Mouse (Mus musculus): ENCODE results near the gene Krtap13. TPM values are rescaled to one million over a fixed set of nuclear protein-coding genes. Genes with fewer than 3 reads are reported as not detected.
"Not testable (repeated sequence)": the region's sequence is repeated elsewhere in the genome, so short reads cannot be mapped to it uniquely, and the experiment has no call there.

Gene Krtap13
- polyA plus RNA-seq (2016; fragmentation: Nextera tagmentation; extraction: Ambion mirVana): not detected in 2 replicates

DNA sequence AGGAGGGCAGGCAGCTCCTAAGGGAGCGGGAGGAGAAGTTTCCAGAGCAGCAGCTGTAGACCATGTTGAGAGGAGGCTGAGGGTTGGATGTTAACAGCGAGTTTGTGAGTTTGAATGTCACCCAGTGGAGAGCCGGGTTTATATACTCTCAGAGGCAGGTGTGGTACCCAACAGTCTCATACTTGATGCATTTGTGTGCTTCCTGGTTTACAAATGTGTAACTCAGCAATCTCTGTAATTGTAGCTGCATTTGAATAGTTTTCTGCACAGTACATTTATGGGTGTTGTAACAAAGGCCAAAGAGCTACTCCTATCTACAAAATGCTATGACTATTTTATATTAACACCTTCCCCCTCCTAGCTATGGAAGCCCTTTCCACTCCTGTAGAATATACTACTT is at the start of gene Krtap13:
Gene Krtap13, minus strand, starts transcription at position 101 of the 400 bp plus-strand sequence.
- WGBS: 81% methylated on average over 3 of the region's 3 CpGs
- H3K4me3 ChIP-seq; DNase-seq (ENCODE audit: low spot score): not testable (repeated sequence)

DNA sequence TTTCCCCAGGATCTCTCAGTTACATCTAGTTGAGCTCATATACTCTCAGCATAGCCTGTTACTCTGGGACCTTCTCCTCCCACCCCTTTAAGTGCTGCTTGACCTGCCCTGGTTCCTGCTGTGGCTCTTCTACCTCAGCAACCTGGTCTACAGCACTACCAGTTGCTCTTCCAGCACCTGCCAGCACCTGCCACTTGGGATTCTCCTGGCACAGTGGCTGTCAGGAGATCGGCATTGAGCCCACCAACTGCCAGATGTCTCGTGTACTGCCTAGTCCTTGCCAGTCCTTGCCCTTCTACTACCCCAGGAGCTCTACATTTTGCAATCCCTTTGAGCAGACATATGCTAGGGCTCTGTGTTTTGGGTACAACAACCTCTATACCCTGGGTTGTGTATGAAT is 35.4 kb upstream of the Krtap13 start:
- no peak overlapping the region for H3K4me3 ChIP-seq
- H3K36me3 ChIP-seq: no peaks in the 10 kb centered on the region
- no peaks in the 10 kb centered on the region for H3K27me3 ChIP-seq (ENCODE audit: low read depth, poor library complexity, severe bottlenecking)
- no peak overlapping the region for H3K27ac ChIP-seq (replicated peaks)
- H3K4me1 ChIP-seq: no peaks in the 10 kb centered on the region
- WGBS: 92% methylated on average over 2 of the region's 2 CpGs
- DNase-seq (ENCODE audit: low spot score): no peak
- H3K9me3 ChIP-seq (replicated peaks): no peaks in the 10 kb centered on the region

More for the DNA sequence above, at the start of gene Krtap13:
- H3K27ac ChIP-seq (replicated peaks); H3K27me3 ChIP-seq (ENCODE audit: low read depth, poor library complexity, severe bottlenecking); H3K9me3 ChIP-seq (replicated peaks); H3K4me1 ChIP-seq; H3K36me3 ChIP-seq: not testable (repeated sequence)

DNA sequence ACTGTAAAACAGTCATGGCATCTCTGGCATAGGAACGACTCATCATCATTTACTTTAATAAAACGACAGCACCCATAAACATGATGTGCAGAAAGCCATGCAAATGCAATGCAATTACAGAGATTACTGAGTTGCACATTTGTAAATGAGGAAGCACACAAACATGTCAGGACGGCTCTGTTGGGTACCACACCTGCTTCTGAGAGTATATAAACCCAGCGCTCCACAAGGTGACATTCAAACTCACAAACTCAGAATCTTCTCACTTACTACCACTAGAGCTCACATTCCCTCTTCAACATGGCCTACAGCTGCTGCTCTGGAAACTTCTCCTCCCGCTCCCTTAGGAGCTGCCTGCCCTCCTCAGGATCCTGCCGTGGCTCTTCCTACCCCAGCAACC is 26.2 kb upstream of the Krtap13 start, which contains the start of gene Gm5965:
Gene Gm5965, plus strand, starts transcription at position 301 of the 400 bp plus-strand sequence.
- Histone ChIP-seq H3K27ac (replicated peaks) (no peak within 1 kb of the TSS), H3K36me3 (no peaks in the 10 kb centered on the region), H3K4me1 (no peaks in the 10 kb centered on the region), H3K27me3 (ENCODE audit: low read depth, poor library complexity, severe bottlenecking) (no peaks in the 10 kb centered on the region), H3K4me3 (no peak within 1 kb of the TSS), H3K9me3 (replicated peaks) (no peaks in the 10 kb centered on the region)
- DNase-seq (ENCODE audit: low spot score): no peak
- WGBS: 87% methylated on average over 6 of the region's 6 CpGs

DNA sequence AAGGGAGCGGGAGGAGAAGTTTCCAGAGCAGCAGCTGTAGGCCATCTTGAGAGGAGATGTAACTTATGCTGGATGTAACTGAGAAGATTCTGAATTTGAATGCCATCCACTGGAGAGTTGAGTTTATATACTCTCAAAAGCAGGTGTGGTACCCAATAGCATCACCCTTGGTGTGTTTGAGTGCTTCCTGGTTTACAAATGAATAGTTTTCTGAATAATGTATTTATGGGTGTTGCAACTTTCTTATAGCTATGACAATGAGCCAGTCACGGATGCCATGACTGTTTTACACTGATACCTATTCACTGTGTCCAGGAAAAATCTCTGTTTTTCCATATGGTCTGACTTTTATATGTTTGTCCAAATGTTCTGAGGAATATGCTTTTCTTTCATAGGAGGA is 22.7 kb upstream of the Krtap13 start, which contains the start of gene 2310057N15Rik:
Gene 2310057N15Rik, minus strand, starts transcription at position 101 of the 400 bp plus-strand sequence.
- WGBS: 91% methylated on average over 2 of the region's 2 CpGs
- Histone ChIP-seq H3K4me1 (no peaks in the 10 kb centered on the region), H3K36me3 (no peaks in the 10 kb centered on the region), H3K4me3 (no peak within 1 kb of the TSS), H3K27ac (replicated peaks) (no peak within 1 kb of the TSS), H3K27me3 (ENCODE audit: low read depth, poor library complexity, severe bottlenecking) (no peaks in the 10 kb centered on the region), H3K9me3 (replicated peaks) (no peaks in the 10 kb centered on the region)
- DNase-seq (ENCODE audit: low spot score): no peak

DNA sequence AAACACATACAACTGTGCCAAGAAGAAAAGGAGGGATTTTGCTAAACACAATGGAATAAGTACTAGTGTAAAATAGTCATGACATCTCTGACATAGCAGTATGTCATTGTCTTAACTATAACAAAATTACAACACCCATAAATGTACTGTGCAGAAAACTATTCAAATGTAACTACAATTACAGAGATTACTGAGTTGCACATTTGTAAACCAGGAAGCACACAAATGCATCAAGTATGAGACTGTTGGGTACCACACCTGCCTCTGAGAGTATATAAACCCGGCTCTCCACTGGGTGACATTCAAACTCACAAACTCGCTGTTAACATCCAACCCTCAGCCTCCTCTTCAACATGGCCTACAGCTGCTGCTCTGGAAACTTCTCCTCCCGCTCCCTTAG is 7.1 kb upstream of the Krtap13 start, which contains the start of gene 2310034C09Rik:
Gene 2310034C09Rik, plus strand, starts transcription at position 301 of the 400 bp plus-strand sequence.
- H3K9me3 ChIP-seq (replicated peaks); H3K27ac ChIP-seq (replicated peaks); H3K4me1 ChIP-seq; H3K27me3 ChIP-seq (ENCODE audit: low read depth, poor library complexity, severe bottlenecking); H3K36me3 ChIP-seq; H3K4me3 ChIP-seq; DNase-seq (ENCODE audit: low spot score): not testable (repeated sequence)
- 90% methylated on average over 3 of the region's 3 CpGs for WGBS

DNA sequence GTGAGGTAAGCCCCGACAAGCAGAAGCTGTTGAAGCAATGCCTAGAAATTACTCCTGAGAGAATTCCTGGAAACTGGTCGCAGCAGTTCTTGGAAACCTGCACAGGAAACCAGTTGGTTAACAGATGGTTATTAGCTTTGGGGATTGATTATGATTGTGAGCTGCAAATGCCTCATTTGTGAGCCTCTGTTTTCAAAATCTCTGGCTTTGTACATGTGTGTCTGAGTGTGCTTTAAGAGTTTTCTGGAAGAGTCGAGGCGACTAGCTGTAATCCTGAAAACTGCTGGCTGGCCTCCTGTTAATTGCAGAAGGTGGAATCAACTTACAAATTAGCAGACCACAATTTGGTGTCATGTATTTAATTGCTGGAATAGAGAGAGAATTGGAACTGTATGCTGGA is 3.5 kb downstream of the Krtap13 start:
- WGBS: 85% methylated on average over 4 of the region's 4 CpGs
- H3K27me3 ChIP-seq (ENCODE audit: low read depth, poor library complexity, severe bottlenecking): no peaks in the 10 kb centered on the region
- no peak overlapping the region for H3K27ac ChIP-seq (replicated peaks)
- DNase-seq (ENCODE audit: low spot score): no peak
- no peak overlapping the region for H3K4me3 ChIP-seq
- H3K36me3 ChIP-seq: no peaks in the 10 kb centered on the region
- no peaks in the 10 kb centered on the region for H3K4me1 ChIP-seq
- H3K9me3 ChIP-seq (replicated peaks): no peaks in the 10 kb centered on the region

DNA sequence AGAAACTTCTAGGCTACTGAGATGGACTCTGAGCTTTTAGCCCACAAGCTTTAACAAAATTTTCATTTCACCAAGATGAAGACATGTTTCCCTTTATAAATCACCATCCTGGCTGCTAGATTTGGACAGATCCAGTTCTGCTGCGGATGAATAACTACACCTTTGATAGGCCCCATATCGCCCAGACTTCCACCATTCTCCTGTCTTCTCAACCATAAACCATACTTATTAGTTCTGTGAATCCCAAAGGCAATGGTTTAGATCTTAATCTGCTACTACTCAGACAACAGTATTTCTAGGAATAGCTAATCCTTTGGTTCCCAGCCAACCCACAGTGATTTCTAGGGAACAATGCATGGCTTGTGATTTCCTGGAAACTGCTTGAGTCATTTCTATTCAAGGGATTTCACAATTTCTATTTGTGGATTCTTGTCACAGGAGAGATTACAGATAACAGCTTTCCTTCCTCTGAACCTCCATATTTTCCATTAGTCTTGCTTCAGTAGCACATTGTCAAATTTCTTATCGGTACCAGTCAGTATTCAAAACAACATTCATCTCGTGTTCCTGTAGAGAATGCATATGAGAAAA is 6.6 kb downstream of the Krtap13 start:
- no peak for DNase-seq (ENCODE audit: low spot score)
- Histone ChIP-seq H3K27me3 (ENCODE audit: low read depth, poor library complexity, severe bottlenecking) (no peaks in the 10 kb centered on the region), H3K9me3 (replicated peaks) (no peaks in the 10 kb centered on the region), H3K27ac (replicated peaks) (no peak overlapping the region), H3K36me3 (no peaks in the 10 kb centered on the region), H3K4me1 (no peaks in the 10 kb centered on the region), H3K4me3 (no peak overlapping the region)
- 84% methylated on average over 4 of the region's 4 CpGs for WGBS

DNA sequence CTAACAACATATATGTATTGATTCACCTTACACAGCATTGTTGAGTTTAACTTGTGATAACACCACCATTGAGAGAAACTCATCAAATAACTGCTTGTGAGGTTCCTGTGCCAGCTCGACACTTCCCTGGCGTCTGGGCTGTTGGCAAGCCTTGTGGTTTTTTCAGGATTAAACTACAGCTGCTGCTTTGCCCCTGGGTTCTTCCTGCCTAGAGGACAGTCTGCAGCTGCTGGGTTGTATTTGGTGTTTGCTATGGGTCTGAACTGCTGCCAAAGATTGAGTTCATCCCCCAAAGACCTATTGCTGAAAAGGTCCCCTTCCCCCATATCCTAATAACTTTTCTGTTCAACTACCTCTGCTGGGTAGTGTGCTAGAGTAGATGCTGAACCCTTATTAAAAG is 16.0 kb downstream of the Krtap13 start:
- Histone ChIP-seq H3K27ac (replicated peaks) (no peak overlapping the region), H3K4me1 (no peaks in the 10 kb centered on the region), H3K27me3 (ENCODE audit: low read depth, poor library complexity, severe bottlenecking) (no peaks in the 10 kb centered on the region), H3K36me3 (no peaks in the 10 kb centered on the region), H3K4me3 (no peak overlapping the region), H3K9me3 (replicated peaks) (no peaks in the 10 kb centered on the region)
- DNase-seq (ENCODE audit: low spot score): no peak
- WGBS: 74% methylated on average over 2 of the region's 2 CpGs

DNA sequence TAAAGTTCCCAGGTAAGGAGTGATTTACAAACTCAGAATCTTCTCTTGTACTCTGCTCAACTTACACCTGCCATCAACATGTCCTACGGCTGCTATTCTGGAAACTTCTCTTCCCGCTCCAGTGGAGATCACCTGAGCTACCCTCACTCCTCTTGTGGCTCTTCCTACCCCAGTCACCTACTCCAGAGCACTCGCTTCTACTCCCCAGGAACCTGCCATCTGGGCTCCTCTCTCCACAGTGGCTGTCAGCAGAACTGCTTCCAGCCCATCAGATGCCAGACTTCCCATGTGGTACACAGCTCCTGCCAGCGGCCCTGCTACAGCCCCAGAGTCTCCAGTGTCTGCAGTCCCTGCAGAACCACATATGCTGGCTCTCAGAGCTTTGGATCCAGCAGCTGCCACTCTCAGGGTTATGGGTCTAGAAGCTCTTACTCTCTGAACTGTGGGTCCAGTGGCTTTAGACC is 22.6 kb downstream of the Krtap13 start, which contains the start of gene Krtap13-1:
Gene Krtap13-1, plus strand, starts transcription at position 51 of the 464 bp plus-strand sequence.
- Histone ChIP-seq H3K27me3 (ENCODE audit: low read depth, poor library complexity, severe bottlenecking) (no peaks in the 10 kb centered on the region), H3K36me3 (no peaks in the 10 kb centered on the region), H3K4me1 (no peaks in the 10 kb centered on the region), H3K4me3 (no peak within 1 kb of the TSS), H3K27ac (replicated peaks) (no peak within 1 kb of the TSS), H3K9me3 (replicated peaks) (no peaks in the 10 kb centered on the region)
- WGBS: 85% methylated on average over 4 of the region's 4 CpGs
- no peak for DNase-seq (ENCODE audit: low spot score)

DNA sequence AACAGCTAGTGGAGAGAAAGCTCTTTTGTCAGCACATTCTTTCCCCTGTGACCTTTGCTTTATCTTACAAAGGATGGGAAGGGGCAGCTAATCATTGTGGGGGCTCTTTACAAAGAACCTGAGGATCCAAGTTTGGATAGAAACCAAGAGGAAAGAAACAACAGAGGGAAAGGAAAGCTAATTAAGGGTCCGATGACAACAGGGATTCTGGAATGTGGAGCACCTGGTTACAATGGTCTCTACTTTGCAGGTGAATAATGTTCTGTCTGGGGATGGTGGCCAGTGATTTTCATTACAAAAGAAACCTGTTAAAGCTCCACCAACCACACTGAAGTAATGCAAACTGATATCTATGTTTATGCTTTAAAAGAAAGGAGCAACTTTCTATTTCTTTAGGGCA is 31.4 kb downstream of the Krtap13 start:
- no peak overlapping the region for H3K27ac ChIP-seq (replicated peaks)
- no peaks in the 10 kb centered on the region for H3K36me3 ChIP-seq
- no peaks in the 10 kb centered on the region for H3K9me3 ChIP-seq (replicated peaks)
- 26% methylated on average over 1 of the region's 1 CpGs for WGBS
- H3K27me3 ChIP-seq (ENCODE audit: low read depth, poor library complexity, severe bottlenecking): no peaks in the 10 kb centered on the region
- no peak overlapping the region for H3K4me3 ChIP-seq
- no peak for DNase-seq (ENCODE audit: low spot score)
- H3K4me1 ChIP-seq: no peaks in the 10 kb centered on the region

DNA sequence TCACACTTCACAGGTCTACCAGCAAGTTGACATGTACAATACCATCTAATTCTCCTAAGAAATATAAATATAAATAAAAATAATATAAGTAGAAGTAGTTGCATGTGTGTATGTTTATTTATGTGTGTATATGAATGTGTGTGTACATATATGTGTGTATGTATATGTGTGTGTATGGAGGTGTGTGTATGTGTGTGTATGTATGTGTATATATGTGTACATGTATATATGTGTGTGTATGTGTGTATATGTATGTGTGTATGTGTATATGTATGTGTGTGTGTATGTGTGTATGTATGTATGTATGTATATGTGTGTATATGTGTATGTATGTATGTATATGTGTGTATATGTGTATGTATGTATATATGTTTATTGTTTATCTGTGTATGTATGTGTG is 34.9 kb downstream of the Krtap13 start:
- Histone ChIP-seq H3K36me3 (no peaks in the 10 kb centered on the region), H3K27me3 (ENCODE audit: low read depth, poor library complexity, severe bottlenecking) (no peaks in the 10 kb centered on the region), H3K27ac (replicated peaks) (no peak overlapping the region), H3K9me3 (replicated peaks) (no peaks in the 10 kb centered on the region), H3K4me1 (no peaks in the 10 kb centered on the region), H3K4me3 (no peak overlapping the region)
- DNase-seq (ENCODE audit: low spot score): no peak

DNA sequence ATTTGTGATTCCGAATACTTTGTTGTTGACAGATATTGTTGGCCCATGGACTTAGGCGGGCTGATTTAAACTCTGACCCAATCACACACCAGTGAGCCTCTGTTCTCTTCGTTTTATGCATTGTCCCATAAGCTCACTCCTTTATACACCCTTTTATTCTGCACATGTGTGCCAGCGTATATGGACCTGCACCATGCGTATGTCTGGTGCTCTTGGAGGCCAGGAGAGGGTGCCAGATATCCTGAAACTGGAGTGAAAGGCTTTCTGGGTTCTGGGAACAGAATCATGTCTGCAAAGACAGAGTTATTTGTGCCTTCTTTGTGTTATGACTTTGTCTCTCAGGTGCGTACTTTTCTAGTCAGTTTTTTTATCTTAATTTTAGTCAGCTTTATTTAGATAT is 40.2 kb downstream of the Krtap13 start:
- DNase-seq (ENCODE audit: low spot score): no peak
- no peak overlapping the region for H3K27ac ChIP-seq (replicated peaks)
- no peaks in the 10 kb centered on the region for H3K27me3 ChIP-seq (ENCODE audit: low read depth, poor library complexity, severe bottlenecking)
- H3K4me3 ChIP-seq: no peak overlapping the region
- no peaks in the 10 kb centered on the region for H3K9me3 ChIP-seq (replicated peaks)
- 87% methylated on average over 6 of the region's 6 CpGs for whole genome bisulfite sequencing
- no peaks in the 10 kb centered on the region for H3K4me1 ChIP-seq
- H3K36me3 ChIP-seq: no peaks in the 10 kb centered on the region

DNA sequence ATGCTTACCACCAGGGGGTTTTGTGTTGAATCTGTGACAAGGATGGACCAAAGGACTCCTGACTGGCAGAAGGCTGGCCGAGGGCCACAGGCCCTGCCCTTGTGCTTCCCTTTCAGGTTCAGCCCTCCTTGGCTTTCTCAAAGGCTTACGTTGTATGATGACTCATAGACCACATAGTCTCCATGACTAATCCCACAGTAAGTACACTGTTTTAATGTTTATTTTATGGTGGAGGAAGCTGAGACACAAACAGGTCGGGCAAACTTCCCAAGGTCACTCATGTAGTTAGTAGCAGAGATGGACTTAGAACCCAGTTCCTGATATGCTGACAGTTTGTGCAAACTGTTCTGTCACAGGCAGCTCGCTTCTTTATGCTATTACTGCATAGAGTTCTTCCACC is 40.7 kb downstream of the Krtap13 start:
- DNase-seq (ENCODE audit: low spot score): no peak
- Histone ChIP-seq H3K36me3 (no peaks in the 10 kb centered on the region), H3K4me3 (no peak overlapping the region), H3K27me3 (ENCODE audit: low read depth, poor library complexity, severe bottlenecking) (no peaks in the 10 kb centered on the region), H3K9me3 (replicated peaks) (no peaks in the 10 kb centered on the region), H3K27ac (replicated peaks) (no peak overlapping the region), H3K4me1 (no peaks in the 10 kb centered on the region)
- WGBS: 80% methylated on average over 4 of the region's 4 CpGs

All from midbrain, embryonic 10.5 days (tissue).